Mouse (Mus musculus) midbrain, embryonic 11.5 days (tissue): ENCODE data around the gene Fbl. TPM values are rescaled to one million over a fixed set of nuclear protein-coding genes. Genes with fewer than 3 reads are reported as not detected.
"Not testable (repeated sequence)": the region's sequence is repeated elsewhere in the genome, so short reads cannot be mapped to it uniquely, and the experiment has no call there.

ENCODE experiments used
- ATAC-seq: fragments of 200-750 bp; cut with Nextera tagmentation; 2 replicates; pipeline ENCODE4 v1.8.0; 2017; ENCODE audit warnings: moderate TSS enrichment, moderate library complexity; ENCODE audit not compliant: low FRiP score
- DNase-seq: peaks from one replicate; pipeline ENCODE4 v3.0.0; 2015; ENCODE audit warnings: low spot score; ENCODE audit errors: missing footprints
- H3K27ac ChIP-seq: fragments of 300-500 bp; sonication (generic); 2 replicates; pipeline ENCODE4 v1.5.1; 2014; ENCODE audit warnings: low read depth, low read length
- H3K27me3 ChIP-seq: fragments of 300-500 bp; sonication (generic); 2 replicates; pipeline ENCODE4 v1.6.1; 2014; ENCODE audit warnings: mild to moderate bottlenecking, low read length, moderate library complexity, mixed read lengths; ENCODE audit not compliant: control insufficient read depth, insufficient read depth
- H3K36me3 ChIP-seq: fragments of 300-500 bp; sonication (generic); 2 replicates; pipeline ENCODE4 v1.6.1; 2014; ENCODE audit warnings: mild to moderate bottlenecking, low read length, moderate library complexity, mixed read lengths; ENCODE audit not compliant: control insufficient read depth, insufficient read depth
- H3K4me1 ChIP-seq: fragments of 300-500 bp; sonication (generic); 2 replicates; pipeline ENCODE4 v1.6.1; 2014; ENCODE audit warnings: low read length; ENCODE audit not compliant: control insufficient read depth, insufficient read depth
- H3K4me2 ChIP-seq: fragments of 300-500 bp; sonication (generic); 2 replicates; pipeline ENCODE4 v1.6.1; 2014; ENCODE audit warnings: mild to moderate bottlenecking, moderate library complexity
- H3K4me3 ChIP-seq: fragments of 300-500 bp; sonication (generic); 2 replicates; pipeline ENCODE4 v1.5.1; 2014; ENCODE audit warnings: low read depth, low read length
- H3K9ac ChIP-seq: fragments of 300-500 bp; sonication (generic); 2 replicates; pipeline ENCODE4 v1.6.1; 2014; ENCODE audit warnings: low read length
- H3K9me3 ChIP-seq: fragments of 300-500 bp; sonication (generic); 2 replicates; pipeline ENCODE4 v1.6.1; 2016; ENCODE audit warnings: low read length; ENCODE audit not compliant: control insufficient read depth
- WGBS: fragments of 180-500 bp; shearing (Covaris S2); extraction: QIAGEN DNeasy Blood & Tissue Kit; methylation state at CpG from one replicate; pipeline ENCODE4 v1.1.7; 2014; 5-methylcytosine and 5-hydroxymethylcytosine counted together
- polyA plus RNA-seq: library from polyadenylated mRNA; unstranded; fragments of >200 nt; fragmentation: Nextera tagmentation; extraction: Ambion mirVana; gene quantifications from 2 replicates; pipeline ENCODE4 v1.2.1, GENCODE M21; 2014

The Fbl gene
- polyA plus RNA-seq, 1 experiment from 2014 or later, result 46.0 TPM

GRCm38 (mm10) chr7:28208396-28208987 is 39.0 kb downstream of the Fbl start:
- H3K4me3 ChIP-seq, result peak overlapping the region; percentile 25
- 60% methylated on average over 12 of the region's 12 CpGs for WGBS
- DNase-seq, result peak; percentile 44
- no peaks in the 10 kb centered on the region for H3K9me3 ChIP-seq
- no peaks in the 10 kb centered on the region for H3K36me3 ChIP-seq
- H3K9ac ChIP-seq, result peak overlapping the region; percentile 47; the same call in 1 of the 2 replicates
- no peaks in the 10 kb centered on the region for H3K27me3 ChIP-seq
- no peak for ATAC-seq
- H3K27ac ChIP-seq, result no peak overlapping the region
- H3K4me1 ChIP-seq, result no peaks in the 10 kb centered on the region
- H3K4me2 ChIP-seq, result peak overlapping the region; percentile 45

- H3K4me3 ChIP-seq, result peak overlapping the region; percentile 25
- no peaks in the 10 kb centered on the region for H3K4me1 ChIP-seq
- no peak overlapping the region for H3K27ac ChIP-seq
- no peaks in the 10 kb centered on the region for H3K36me3 ChIP-seq
- WGBS, result 63% methylated on average over 19 of the region's 19 CpGs
- ATAC-seq (no peak), DNase-seq (peak; percentile 88)
- H3K4me2 ChIP-seq, result peak overlapping the region; percentile 45
- peak overlapping the region; percentile 47; the same call in 1 of the 2 replicates for H3K9ac ChIP-seq
- H3K9me3 ChIP-seq, result no peaks in the 10 kb centered on the region
- H3K27me3 ChIP-seq, result no peaks in the 10 kb centered on the region
Observed at GRCm38 (mm10) chr7:28208988-28209508, 39.5 kb downstream of the Fbl start.

GRCm38 (mm10) chr7:28210731-28211130 is 41.2 kb downstream of the Fbl start:
- Histone ChIP-seq H3K9ac (no peak overlapping the region), H3K27me3 (no peaks in the 10 kb centered on the region), H3K36me3 (no peaks in the 10 kb centered on the region), H3K27ac (no peak overlapping the region), H3K9me3 (no peaks in the 10 kb centered on the region), H3K4me2 (no peak overlapping the region), H3K4me1 (no peaks in the 10 kb centered on the region), H3K4me3 (no peak overlapping the region)
- ATAC-seq (no peak), DNase-seq (peak; percentile 33)
- 50% methylated on average over 5 of the region's 5 CpGs for WGBS

GRCm38 (mm10) chr7:28214142-28214541 is 44.6 kb downstream of the Fbl start:
- Histone ChIP-seq H3K27me3 (no peaks in the 10 kb centered on the region), H3K4me1 (no peaks in the 10 kb centered on the region), H3K9ac (no peak overlapping the region), H3K9me3 (no peaks in the 10 kb centered on the region), H3K4me2 (no peak overlapping the region), H3K36me3 (no peaks in the 10 kb centered on the region), H3K27ac (no peak overlapping the region), H3K4me3 (no peak overlapping the region)
- DNase-seq (peak; percentile 87), ATAC-seq (no peak)
- WGBS, result 40% methylated on average over 10 of the region's 10 CpGs

GRCm38 (mm10) chr7:28215950-28216349 is 46.4 kb downstream of the Fbl start:
- H3K27ac ChIP-seq, H3K9me3 ChIP-seq, DNase-seq, H3K4me3 ChIP-seq, H3K27me3 ChIP-seq, H3K9ac ChIP-seq, ATAC-seq, H3K4me1 ChIP-seq, H3K36me3 ChIP-seq, H3K4me2 ChIP-seq: not testable (repeated sequence)
- WGBS, result 85% methylated on average over 2 of the region's 2 CpGs

- not testable (repeated sequence) for H3K27me3 ChIP-seq
Observed at GRCm38 (mm10) chr7:28217811-28218210, 48.3 kb downstream of the Fbl start.

GRCm38 (mm10) chr7:28218951-28219740 is 49.6 kb downstream of the Fbl start:
- DNase-seq, ATAC-seq, H3K4me2 ChIP-seq, H3K27ac ChIP-seq, H3K27me3 ChIP-seq, H3K4me1 ChIP-seq, H3K4me3 ChIP-seq, H3K9me3 ChIP-seq, H3K36me3 ChIP-seq, H3K9ac ChIP-seq: not testable (repeated sequence)
- WGBS, result 93% methylated on average over 20 of the region's 20 CpGs

More at GRCm38 (mm10) chr7:28217811-28218210, 48.3 kb downstream of the Fbl start:
- not testable (repeated sequence) for H3K36me3 ChIP-seq, H3K27ac ChIP-seq, DNase-seq, H3K4me3 ChIP-seq, H3K4me2 ChIP-seq, H3K9me3 ChIP-seq, H3K4me1 ChIP-seq, H3K9ac ChIP-seq, ATAC-seq
- WGBS, result 96% methylated on average over 6 of the region's 13 CpGs

GRCm38 (mm10) chr7:28226836-28227235 is 57.3 kb downstream of the Fbl start:
- not testable (repeated sequence) for H3K4me2 ChIP-seq, H3K27me3 ChIP-seq, H3K27ac ChIP-seq, H3K4me3 ChIP-seq, H3K4me1 ChIP-seq, ATAC-seq, H3K36me3 ChIP-seq, H3K9ac ChIP-seq, DNase-seq, H3K9me3 ChIP-seq
- WGBS, result 83% methylated on average over 4 of the region's 4 CpGs

- not testable (repeated sequence) for H3K9me3 ChIP-seq, H3K4me3 ChIP-seq, H3K27me3 ChIP-seq, H3K9ac ChIP-seq, H3K4me1 ChIP-seq, DNase-seq, H3K27ac ChIP-seq, H3K4me2 ChIP-seq, H3K36me3 ChIP-seq, ATAC-seq
- 91% methylated on average over 4 of the region's 4 CpGs for WGBS
Observed at GRCm38 (mm10) chr7:28227421-28227820, 57.9 kb downstream of the Fbl start.
